Mouse (Mus musculus): Measurements from ENCODE around the gene Klf13.

DNA sequence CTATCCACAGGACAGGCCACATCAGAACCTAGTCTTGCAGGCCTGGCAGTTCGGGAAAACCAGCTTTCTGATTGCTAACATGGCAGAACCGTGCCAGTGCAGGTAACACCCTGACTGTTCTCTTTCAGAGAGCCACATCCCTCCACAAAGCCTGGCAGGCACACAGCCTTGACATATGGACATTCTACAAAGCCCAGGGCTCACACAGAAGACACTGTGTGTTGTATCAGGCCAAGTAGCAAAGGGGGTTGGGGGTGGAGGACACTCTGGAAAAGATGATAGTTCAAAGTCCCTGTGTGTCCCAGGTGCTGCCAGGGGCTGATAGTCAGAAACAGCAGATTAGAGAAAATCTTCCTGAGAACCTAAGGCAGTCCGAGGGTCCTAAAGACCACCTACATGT is 12.2 kb downstream of the Klf13 start:
- TF ChIP-seq MAX (IDR thresholded peaks at IDR 0.05) (no peak), CTCF (IDR thresholded peaks at IDR 0.05; ENCODE audit: control insufficient read depth, insufficient read depth, insufficient read length) (no peak), USF1 (IDR thresholded peaks at IDR 0.05; ENCODE audit: low read depth) (no peak)
